Mouse (Mus musculus) MEL (cell line): ENCODE data around the gene Asns.

Experiments
- E2F4 ChIP-seq: IDR thresholded peaks from 2 replicates; pipeline ENCODE4 v1.6.1; 2011; ENCODE audit warnings: low read depth, low read length, improper control_type of control experiment, borderline replicate concordance
- GATA1 ChIP-seq: IDR thresholded peaks from 2 replicates; pipeline ENCODE4 v1.6.1; 2011; ENCODE audit warnings: low read depth, low read length, improper control_type of control experiment
- HCFC1 ChIP-seq: IDR thresholded peaks from 2 replicates; pipeline ENCODE4 v1.6.1; 2012; ENCODE audit warnings: low read depth, mild to moderate bottlenecking, inconsistent platforms, low read length, improper control_type of control experiment, moderate library complexity
- JUND ChIP-seq: IDR thresholded peaks from 2 replicates; pipeline ENCODE4 v1.6.1; 2011; ENCODE audit warnings: low read depth, mild to moderate bottlenecking, improper control_type of control experiment, low read length
- MAFK ChIP-seq: IDR thresholded peaks from 2 replicates; pipeline ENCODE4 v1.6.1; 2011; ENCODE audit warnings: low read depth, mild to moderate bottlenecking, low read length, improper control_type of control experiment, borderline replicate concordance
- MYC ChIP-seq: IDR thresholded peaks from 2 replicates; pipeline ENCODE4 v1.6.1; 2011; ENCODE audit warnings: low read depth, mild to moderate bottlenecking, low read length, improper control_type of control experiment, moderate library complexity
- POLR2A ChIP-seq, 2 experiments: IDR thresholded peaks; 2 replicates each; pipeline ENCODE4 v1.6.1; 2011 to 2012; ENCODE audit warnings: low read length in 2 of 2, mild to moderate bottlenecking in 2 of 2, control low read depth in 1 of 2, improper control_type of control experiment in 1 of 2, low read depth in 1 of 2, moderate library complexity in 1 of 2; ENCODE audit not compliant: control insufficient read depth in 1 of 2, insufficient read depth in 1 of 2, poor library complexity in 1 of 2
- SIN3A ChIP-seq: IDR thresholded peaks from 2 replicates; pipeline ENCODE4 v1.6.1; 2012; ENCODE audit warnings: low read length, improper control_type of control experiment, inconsistent platforms
- ZMIZ1 ChIP-seq: IDR thresholded peaks from 2 replicates; pipeline ENCODE4 v1.6.1; 2012; ENCODE audit warnings: low read depth, mild to moderate bottlenecking, inconsistent platforms, low read length, improper control_type of control experiment, moderate library complexity

DNA sequence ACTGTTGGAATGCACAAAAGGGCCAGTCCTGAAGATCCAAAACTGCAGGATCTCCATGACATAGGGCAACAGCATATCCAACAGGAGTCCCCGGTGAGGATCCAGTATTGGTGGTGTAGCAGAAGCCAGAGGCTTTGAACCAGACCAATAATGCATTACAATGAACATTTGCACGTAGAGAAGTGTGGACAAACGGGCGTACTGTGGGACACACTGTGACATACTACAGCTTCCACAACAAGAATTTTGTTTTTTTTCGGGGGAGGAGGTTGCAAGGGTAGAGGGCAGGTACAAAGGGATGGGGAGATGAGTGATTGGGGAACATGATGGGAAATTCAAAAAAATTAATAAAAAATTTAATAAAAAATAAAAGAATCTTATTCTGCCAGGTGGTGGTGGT is 23.3 kb downstream of the Asns start:
- no peak for TF ChIP-seq MAFK
- TF ChIP-seq JUND: no peak
- TF ChIP-seq HCFC1: no peak
- TF ChIP-seq ZMIZ1: no peak
- TF ChIP-seq POLR2A (IDR thresholded peaks at IDR 0.05; ENCODE audit: control insufficient read depth in 1 of 2, insufficient read depth in 1 of 2, low read depth in 1 of 2, low read length in 2 of 2, poor library complexity in 1 of 2): no peak
- no peak for TF ChIP-seq E2F4
- no peak for TF ChIP-seq MYC
- TF ChIP-seq GATA1: no peak
- TF ChIP-seq SIN3A: no peak
